Mouse (Mus musculus) brown adipose tissue, adult 24 weeks (tissue): ENCODE results near the gene Trmt44. TPM values are rescaled to one million over a fixed set of nuclear protein-coding genes. Genes with fewer than 3 reads are reported as not detected.

Experiments used
- H3K27ac ChIP-seq: fragments of 200-500 bp; replicated peaks from 2 replicates; pipeline ENCODE4 v1.5.1; 2012; ENCODE audit warnings: low read depth, mild to moderate bottlenecking, low read length
- H3K4me1 ChIP-seq: fragments of 200-500 bp; 2 replicates; pipeline ENCODE4 v1.6.1; 2012; ENCODE audit warnings: low read length, mixed read lengths; ENCODE audit not compliant: control insufficient read depth, insufficient read depth, insufficient read length
- H3K4me3 ChIP-seq: fragments of 200-500 bp; 2 replicates; pipeline ENCODE4 v1.5.1; 2012; ENCODE audit warnings: low read depth, mild to moderate bottlenecking, low read length, moderate library complexity; ENCODE audit not compliant: insufficient read depth
- polyA plus RNA-seq: library from polyadenylated mRNA; stranded (reverse); fragments of >200 nt; gene quantifications from 2 replicates; pipeline ENCODE4 v1.2.4, GENCODE M21; 2012; ENCODE audit not compliant: missing spikeins, insufficient read depth, insufficient read length

Trmt44 gene
- 1.1 and 2.8 TPM in 2 replicates for polyA plus RNA-seq

DNA sequence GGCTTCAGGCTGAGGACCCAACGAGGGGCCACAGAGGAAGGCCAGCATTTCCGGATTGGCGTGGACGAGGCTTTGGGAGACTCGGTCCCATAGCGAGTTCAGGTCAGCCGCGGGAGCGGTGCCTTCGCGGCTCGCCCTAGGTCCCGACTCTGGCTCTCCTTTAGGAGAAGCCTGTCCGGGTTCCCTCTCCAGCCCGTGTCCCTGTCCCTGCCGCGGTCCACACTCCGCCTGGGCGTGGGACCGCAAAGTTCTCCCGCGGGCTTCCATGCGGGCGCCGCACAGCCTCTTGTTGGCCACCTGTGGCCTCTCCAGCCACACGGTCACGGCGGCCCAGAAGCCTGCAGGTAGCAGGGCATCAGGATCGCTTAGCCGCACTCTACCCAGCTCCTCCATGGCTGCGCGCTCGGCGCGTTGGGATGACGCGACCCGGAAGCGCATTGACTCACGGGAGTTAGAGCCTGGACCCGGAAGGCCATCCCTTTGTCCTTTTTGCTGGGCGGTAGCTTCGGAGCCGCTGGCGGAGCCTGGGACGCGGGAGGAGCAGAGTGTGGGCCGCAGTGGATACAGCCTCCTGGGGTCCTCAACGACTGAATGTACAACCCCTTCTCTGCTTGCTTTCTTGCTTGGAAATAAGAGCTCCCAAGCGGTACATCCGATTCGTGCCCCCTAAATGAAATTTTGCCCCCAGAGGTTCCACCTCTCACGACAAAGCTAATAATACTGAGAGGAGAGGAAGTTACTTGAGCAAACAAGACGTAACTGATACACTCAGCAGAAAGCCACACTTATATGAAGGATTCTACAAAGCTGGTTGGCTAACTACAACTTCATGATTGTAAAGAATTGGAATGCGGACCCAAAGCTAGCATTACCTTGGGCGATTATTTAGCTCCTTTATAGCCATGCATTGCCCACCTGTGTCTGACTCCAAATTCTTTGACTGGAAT, at the start of gene Trmt44:
Trmt44 (minus strand) TSS at position 418 of the 947 bp plus-strand sequence.
- H3K4me1 ChIP-seq, result no peaks in the 10 kb centered on the region; the same call in 1 of the 2 replicates
- H3K27ac ChIP-seq, result peak within 1 kb of the TSS; percentile 86
- peak within 1 kb of the TSS; percentile 99 for H3K4me3 ChIP-seq

DNA sequence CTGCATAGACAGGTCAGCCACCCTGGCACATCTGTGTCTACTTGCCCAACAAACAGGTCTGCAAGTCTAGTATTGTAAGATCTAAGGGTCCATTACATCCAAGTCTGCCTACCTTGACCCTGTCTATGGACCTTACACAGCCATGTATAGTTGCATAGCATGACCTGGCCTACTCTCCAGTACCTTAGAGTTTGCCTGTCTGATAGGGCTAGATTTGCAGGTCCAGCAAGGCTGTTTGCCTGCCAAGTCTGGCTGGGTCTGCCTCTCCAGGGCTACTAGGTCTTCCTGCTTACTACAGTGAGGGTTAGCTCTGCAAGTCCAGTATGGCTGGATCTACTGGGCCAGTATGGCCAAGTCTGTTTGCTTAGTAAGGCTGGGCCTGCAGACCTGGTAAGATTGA, 49.0 kb upstream of the Trmt44 start:
- Histone ChIP-seq H3K4me1 (peaks cover 14% of the 10 kb centered on the region), H3K27ac (no peak overlapping the region), H3K4me3 (no peak overlapping the region)

DNA sequence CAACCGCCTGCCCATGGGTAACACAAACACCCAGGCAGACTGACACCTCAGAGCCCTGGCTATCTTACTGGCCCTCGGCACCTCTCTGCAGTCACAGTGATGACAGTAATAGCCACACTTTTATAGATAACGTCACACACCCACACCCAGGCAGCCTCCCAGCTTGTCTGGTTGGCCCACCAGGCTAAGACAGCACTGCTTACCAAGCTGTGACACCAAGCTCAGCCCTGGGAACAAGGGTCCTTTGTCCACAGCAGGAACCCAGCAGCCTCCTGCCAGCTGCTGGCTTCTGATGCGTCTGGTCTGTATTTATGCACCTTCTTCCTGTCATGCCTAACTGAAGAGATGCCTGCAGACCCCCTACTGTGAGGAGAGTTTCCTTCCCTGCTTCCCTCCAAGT, 46.2 kb upstream of the Trmt44 start:
- Histone ChIP-seq H3K27ac (no peak overlapping the region), H3K4me1 (peaks cover 14% of the 10 kb centered on the region)

DNA sequence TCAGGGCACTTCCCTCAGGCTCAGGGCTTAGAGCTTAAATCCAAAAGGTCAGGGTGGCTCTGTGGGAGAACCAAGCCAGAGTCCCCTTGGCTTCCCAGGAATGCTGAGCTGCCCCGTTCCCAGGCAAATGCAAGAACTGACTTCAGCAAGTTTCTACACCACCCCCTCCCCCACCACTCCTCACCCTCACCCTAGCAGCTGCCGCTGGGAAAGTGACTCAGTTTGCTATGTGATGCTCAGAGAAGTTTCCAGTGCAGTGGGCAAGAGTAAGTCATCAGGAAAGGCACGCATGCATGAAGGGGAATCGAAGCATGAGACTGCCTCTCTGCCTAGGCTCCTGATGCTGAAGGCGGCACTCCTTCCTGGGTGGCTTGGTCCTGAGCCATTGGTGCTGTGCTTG, 42.1 kb upstream of the Trmt44 start:
- Histone ChIP-seq H3K4me1 (peaks cover 4% of the 10 kb centered on the region; the same call in 1 of the 2 replicates), H3K27ac (no peak overlapping the region), H3K4me3 (no peak overlapping the region)

More for the DNA sequence above, 46.2 kb upstream of the Trmt44 start:
- no peak overlapping the region for H3K4me3 ChIP-seq

DNA sequence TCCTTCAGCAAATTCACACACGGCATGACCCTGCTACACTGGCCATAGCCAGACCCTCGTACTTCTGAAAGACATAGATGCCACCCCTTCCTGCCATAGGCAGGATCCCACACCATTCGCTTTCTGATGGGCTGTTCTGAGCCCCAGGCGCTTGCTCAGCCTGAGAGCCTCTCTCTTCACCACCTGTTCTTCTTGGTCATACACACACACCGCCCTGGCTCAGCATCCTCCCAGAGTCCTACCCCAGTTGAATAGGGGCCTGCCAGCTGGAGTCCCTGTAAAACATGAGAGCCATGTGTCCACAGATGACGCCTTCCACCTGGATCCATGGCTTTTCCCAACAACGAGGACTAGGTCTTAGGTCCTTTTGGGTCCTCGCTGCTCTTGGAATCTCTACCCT, 37.9 kb upstream of the Trmt44 start:
- Histone ChIP-seq H3K4me3 (no peak overlapping the region), H3K4me1 (peaks cover 12% of the 10 kb centered on the region), H3K27ac (no peak overlapping the region)

DNA sequence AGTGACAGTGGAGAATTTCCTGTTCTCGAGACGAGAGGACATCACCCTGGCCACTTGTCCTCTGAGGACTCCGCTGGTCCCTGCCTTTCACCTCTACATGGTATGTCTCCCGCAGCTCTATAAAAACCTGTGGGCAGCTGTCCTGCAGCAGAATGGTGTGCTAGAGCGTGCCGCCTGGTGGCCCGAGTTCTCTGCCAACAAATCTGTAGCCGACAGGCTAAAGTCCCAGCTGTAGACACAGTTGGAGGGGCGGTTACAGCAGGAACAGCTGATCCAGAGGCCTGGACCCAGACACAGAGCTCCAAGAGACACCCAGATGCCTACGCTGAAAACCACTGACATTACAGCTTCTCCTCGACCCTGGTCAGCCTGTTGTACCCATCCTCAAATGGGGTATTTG, 37.0 kb upstream of the Trmt44 start:
- H3K4me1 ChIP-seq, result peaks cover 12% of the 10 kb centered on the region
- H3K27ac ChIP-seq, result no peak overlapping the region
- no peak overlapping the region for H3K4me3 ChIP-seq

DNA sequence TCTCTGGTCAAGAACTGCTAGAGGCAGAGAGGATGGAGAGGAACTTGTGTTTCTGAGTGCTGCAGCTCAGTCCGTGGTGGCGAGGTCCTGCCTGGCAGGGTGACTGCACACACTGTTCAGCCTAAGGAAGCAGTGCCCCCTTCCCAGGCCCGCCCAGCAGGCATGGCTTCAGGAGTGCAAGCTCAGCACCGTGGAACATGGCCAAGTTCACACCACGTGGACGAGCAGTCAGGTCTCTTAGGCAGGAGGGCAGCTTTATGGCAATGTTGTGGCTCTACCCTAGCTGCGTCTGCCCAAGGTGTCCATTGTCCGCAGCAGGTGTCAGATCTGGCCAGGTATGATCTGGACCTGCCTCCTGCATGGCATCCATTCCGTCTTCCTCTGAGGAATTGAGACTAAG, 36.3 kb upstream of the Trmt44 start:
- Histone ChIP-seq H3K4me3 (no peak overlapping the region), H3K4me1 (peaks cover 12% of the 10 kb centered on the region), H3K27ac (no peak overlapping the region)

DNA sequence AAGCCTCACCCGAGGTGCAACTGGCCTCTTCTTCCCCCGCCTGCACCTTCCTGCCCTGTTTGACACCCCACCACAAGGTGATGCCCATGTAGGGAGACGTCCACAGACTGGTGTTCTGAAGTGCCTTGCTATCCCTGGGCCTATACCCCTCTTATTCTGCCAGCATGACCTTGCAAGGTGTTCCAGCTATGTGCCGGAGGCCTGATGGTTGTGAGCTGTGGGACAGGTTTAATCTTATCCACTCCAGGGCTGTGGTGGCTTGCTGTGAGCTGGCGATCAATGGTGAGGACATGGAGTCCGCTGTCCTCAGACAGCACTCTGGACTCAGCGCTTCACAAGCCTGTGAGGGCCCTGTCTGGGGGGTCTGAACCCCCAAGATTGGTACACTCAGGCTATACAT, 35.5 kb upstream of the Trmt44 start:
- no peak overlapping the region for H3K4me3 ChIP-seq
- H3K27ac ChIP-seq, result no peak overlapping the region
- H3K4me1 ChIP-seq, result peaks cover 12% of the 10 kb centered on the region

DNA sequence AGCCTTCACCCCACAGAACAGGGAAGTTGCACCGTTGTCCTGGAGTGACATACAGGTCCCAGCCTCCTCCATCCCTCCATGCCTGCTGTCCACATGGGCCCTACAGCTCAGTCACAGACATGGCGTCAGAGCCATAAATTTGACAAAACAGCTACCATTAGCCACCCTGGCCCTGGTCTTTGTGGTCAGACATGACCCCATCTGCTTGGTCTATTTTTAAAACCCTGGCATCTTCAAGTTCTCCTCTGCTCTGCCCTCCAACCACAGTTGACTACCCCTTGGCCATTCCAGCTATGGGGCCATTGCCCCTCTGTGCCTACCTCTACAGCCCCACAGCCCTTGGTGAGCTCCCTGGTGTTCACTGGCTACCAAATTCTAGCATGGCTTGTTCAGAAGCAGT, 35.1 kb upstream of the Trmt44 start:
- peaks cover 12% of the 10 kb centered on the region for H3K4me1 ChIP-seq
- no peak overlapping the region for H3K4me3 ChIP-seq
- H3K27ac ChIP-seq, result no peak overlapping the region

DNA sequence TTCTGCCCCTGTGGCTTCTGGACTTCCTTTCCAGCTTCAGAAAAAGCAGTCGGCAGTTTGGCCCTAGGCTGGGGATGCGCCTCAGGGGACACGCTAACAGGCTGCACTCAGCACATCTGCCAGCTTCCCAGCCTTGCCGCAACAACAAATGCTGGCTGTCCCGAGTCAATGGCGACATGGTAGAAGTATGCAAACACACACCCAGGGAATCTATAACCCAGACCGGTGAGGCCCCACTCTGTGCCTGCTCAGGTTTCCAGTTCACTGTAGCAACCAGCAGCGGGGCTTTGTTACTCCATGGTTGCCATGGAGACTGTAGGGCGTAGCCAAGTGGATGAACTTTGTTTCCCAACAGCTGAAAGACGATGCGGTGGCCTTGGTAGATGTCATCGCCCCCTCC, 34.5 kb upstream of the Trmt44 start:
- peaks cover 10% of the 10 kb centered on the region for H3K4me1 ChIP-seq
- no peak overlapping the region; the same call in 1 of the 2 replicates for H3K27ac ChIP-seq
- H3K4me3 ChIP-seq, result no peak overlapping the region

DNA sequence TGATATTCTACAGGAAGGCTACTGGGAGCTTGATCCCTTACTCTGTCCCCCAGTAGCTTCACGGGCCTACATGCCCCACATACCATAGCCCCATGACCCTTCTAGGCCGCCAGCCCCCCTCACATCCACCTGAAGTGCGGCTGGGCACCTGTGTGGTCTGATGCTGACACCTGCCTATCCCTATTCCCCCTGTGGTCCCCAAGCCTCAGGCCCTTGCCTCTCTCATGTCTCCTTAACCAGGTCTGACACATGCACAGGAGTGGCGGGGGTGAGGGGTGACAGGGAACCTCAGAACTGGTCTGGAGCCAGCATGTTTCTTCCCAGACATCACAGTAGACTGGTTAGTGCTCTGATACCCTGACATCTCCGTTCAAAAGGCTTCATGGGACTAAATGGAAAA, 33.7 kb upstream of the Trmt44 start:
- H3K4me3 ChIP-seq, result no peak overlapping the region
- H3K4me1 ChIP-seq, result peaks cover 9% of the 10 kb centered on the region
- no peak overlapping the region; the same call in 1 of the 2 replicates for H3K27ac ChIP-seq

DNA sequence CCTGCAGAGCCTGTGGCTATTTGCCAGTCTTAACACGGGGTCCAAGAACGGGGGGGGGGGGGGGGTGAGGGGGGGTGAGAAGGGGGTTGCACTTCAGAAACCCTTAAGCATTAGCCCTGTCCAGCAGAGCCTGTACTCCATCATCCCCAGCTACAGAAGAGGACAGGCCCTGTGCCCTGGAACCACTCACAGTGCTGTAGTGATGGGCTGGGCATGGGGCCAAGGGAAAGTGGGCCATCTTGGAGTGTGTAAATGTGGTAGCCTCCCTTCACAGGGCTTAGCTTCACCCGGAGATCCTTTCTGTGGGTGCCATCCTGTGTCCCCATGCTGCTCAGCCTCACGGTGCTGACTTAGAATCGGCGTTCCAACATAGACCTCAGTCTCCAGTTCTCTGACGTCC, 32.9 kb upstream of the Trmt44 start:
- Histone ChIP-seq H3K4me1 (peaks cover 9% of the 10 kb centered on the region), H3K4me3 (no peak overlapping the region), H3K27ac (no peak overlapping the region)

DNA sequence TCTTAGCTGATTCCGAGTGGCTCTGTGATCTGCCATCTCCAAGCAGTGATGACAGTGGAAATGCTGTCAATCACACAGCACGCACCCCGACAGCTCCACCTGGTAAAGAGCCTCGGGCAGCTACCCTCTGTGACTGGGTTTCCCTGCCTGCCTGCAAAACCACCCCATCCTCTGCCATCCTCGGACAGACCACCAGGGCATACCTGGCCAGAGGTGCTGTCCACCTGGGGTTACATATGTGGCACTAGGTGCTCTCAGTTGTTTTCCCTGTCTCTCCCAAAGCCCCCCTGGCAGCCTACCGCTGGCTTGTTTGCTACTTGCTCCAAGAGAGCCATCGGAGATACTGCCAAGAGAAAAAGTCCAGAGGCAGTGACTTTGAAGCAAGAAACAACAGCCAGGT, 31.9 kb upstream of the Trmt44 start:
- Histone ChIP-seq H3K4me1 (peaks cover 9% of the 10 kb centered on the region), H3K4me3 (no peak overlapping the region), H3K27ac (no peak overlapping the region)

DNA sequence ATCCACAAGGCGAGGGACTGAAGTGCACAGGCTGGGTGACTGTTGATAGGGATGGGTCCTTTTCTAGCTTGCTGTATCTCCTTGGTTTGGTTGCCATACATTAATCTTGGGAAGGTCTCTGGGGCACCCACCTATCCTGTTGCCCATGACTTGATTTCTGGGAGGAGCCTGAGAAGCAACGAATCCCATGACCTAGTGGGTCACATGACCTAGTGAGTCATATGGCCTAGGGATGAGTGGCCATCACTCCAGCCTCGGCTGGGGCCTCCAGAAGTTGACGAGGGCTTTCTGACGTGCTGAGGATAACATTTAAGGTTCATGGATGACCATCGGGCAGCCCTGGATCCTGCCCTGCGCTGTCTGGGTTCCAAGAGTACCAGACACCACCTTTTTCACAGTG, 30.5 kb upstream of the Trmt44 start:
- H3K4me1 ChIP-seq, result peaks cover 9% of the 10 kb centered on the region
- no peak overlapping the region for H3K4me3 ChIP-seq
- no peak overlapping the region for H3K27ac ChIP-seq

DNA sequence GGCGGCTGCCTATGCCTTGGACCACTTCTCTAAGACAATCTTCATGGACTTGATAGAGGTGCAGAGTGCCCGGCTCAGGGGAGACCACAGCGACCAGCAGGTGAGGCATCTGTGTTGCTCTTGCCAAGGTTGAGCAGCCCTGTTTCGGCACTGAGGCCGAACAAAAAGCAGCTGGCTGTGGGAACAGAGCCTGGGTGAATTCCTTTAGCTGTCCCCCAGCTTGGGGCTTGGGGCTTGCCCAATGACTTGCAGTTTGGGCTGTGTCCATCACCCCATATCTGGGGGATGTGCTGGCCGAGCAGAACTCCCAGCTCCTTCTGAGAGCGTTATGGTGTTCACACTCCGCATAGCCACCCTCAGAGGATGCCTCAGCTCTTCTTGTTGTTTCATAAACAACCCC, 26.7 kb upstream of the Trmt44 start:
- Histone ChIP-seq H3K27ac (no peak overlapping the region), H3K4me1 (no peaks in the 10 kb centered on the region), H3K4me3 (no peak overlapping the region)

DNA sequence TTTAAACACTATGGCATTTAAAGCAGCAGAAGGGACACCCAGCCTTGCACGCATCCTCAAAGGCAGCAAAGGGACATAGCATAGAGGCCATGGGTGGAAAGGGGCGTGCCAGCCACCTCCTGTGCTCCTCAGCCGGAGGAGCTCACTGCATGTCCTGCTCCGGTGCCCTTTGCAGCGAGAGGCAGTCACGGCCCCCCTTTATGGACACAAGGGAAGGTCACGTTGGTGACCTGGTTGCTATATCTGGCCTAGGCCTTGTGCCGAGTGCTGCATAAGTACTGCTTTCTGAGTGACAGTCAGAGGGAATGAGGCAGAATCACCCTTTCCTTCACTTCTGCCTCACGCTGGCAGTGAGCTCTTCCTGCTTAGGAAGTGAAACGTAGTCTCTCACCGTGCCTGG, 25.4 kb upstream of the Trmt44 start:
- Histone ChIP-seq H3K4me1 (no peaks in the 10 kb centered on the region), H3K4me3 (no peak overlapping the region), H3K27ac (no peak overlapping the region)
